Mouse (Mus musculus): ENCODE data around the gene Cabp2.
A peak's percentile ranks its signal among the peaks of the same experiment; 100 is the strongest.
"Not testable (repeated sequence)": the region's sequence is repeated elsewhere in the genome, so short reads cannot be mapped to it uniquely, and the experiment has no call there.

Gene Cabp2

DNA sequence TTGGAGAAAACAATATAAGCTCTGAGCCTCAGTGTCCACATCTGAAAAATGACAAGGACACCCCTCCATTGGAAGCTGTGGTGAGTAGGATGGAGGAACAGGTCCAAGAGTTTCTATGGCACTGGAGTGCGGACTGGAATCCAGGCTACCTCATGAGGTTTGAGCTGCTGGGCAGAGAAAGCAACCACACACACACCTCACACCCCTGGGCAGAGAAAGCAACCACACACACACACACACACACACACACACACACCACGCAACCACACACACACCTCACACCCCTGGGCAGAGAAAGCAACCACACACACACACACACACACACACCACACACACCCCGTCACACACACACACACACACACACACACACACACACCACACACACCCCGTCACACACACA lies 43.9 kb downstream of the Cabp2 start:
- not testable (repeated sequence) for DNase-seq (ENCODE audit: low read depth)

DNA sequence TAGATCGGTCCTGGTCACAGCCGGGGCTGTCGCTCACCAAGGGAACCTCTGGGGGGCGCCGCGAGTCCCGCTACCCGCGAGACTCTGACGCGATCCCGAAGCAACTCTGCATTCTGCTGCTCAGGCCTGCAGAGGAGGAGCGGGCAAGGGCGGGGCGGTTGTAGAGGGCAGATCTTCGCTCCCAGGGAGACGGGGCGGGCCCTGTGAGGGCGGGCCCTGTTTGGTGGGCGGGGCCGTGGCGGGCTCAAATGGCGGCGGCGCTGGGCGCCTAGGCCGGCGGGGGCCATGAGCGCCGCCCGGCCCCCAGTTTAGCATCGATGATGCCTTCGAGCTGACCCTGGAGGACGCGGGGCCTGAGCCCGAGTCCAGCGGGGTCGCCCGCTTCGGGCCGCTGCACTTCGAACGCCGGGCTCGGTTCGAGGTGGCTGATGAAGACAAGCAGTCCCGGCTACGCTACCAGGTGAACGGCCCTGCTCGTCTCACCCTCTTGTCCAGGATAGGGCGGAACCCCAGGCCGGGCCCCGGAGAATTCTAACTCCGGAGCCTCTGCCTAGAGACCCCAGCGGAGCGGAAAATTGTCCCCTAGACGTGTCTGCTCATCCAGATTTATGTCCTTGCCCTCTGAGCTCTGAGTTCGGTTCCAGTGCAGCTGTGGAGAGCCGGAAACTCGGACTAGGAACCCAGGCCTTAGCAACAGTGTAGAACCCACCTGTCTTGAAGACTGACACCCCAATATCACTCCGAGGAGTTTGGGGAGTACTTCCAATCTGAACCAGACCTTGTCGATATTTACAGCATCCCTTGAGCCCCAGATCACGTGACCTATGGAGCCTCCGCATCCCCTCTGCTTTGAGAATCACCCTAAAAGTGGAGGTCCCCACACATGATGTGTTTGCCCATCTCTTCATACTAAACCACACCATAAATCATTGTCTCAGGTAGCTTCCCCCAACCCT lies 44.6 kb downstream of the Cabp2 start, which contains the start of gene Aip:
Gene Aip (minus strand): TSS at position 118 of the 956 bp plus-strand sequence.
- DNase-seq (ENCODE audit: low read depth), result peak; percentile 94

DNA sequence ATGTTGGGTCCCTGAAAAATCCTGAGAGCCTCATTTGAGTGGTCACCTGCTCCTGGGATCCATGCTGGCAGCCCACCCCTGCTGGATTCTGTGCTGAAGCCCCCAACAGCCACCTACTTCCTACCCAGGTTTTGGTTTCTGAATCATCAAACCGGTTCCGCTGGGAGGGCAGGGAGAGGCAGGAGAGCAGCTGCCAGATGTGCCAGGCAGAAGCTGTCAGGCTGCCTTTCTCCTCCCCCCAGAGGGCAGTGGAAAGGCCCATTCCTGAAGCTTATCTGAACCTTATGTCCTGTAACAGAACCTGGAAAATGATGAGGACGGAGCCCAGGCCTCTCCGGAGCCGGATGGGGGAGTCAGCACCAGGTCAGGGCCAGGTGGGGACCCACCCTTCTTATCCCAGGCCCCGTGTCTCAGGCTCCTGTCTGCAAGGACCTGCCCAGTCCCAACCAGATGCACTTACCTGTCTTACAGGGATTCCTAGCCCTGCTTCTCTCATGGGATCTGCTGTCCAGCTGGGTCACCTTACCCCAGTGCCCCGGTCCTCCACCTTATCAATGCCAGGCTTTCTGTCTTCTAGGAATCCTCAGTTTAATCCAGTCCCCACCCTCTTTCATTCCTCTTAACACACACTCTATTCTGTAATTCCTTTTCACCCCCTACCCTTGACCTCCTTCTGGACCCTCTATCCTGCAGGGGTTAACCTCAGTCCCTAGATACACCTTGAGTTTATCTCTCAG lies 45.5 kb downstream of the Cabp2 start:
- DNase-seq (ENCODE audit: low read depth), result no peak

DNA sequence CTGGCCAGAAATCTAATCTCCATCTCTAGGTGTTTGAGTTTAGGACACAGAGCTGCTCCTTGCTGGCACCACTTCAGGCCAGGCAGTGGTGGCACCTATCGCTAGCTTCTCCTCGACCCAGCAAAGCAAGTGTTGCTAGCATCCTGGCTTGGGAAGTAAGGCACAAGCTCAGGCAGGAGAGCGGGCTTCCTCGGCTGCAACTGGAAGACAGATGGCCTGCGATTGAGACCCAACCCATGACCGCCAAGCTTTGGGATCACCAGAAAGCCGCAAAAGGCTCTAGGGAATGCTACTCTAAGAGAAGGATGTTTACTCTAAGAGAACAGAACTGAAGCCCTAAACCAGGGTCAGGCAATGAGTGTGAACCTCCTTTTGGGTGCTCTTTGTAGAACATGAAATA lies 48.1 kb downstream of the Cabp2 start:
- DNase-seq (ENCODE audit: low read depth), result no peak

DNA sequence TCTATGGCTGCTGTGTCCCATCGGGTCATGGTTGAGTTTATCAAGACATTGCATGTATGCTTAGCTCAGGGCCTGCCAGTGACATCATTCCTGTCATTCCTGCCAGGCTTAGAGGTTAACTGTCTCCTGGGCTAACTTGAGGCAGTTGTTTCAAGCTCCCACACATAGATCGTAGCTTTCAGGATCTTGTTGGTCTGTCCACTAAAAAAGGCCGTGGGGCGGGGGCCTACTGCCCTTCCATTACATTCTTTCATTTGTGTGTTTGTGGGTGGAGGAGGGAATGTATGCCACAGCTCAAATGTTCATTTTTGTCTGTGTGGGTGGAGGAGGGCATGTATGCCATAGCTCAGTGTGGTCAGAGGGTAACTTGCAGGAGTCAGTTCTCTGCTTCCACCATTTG lies 48.7 kb downstream of the Cabp2 start:
- DNase-seq (ENCODE audit: low read depth), result no peak

DNA sequence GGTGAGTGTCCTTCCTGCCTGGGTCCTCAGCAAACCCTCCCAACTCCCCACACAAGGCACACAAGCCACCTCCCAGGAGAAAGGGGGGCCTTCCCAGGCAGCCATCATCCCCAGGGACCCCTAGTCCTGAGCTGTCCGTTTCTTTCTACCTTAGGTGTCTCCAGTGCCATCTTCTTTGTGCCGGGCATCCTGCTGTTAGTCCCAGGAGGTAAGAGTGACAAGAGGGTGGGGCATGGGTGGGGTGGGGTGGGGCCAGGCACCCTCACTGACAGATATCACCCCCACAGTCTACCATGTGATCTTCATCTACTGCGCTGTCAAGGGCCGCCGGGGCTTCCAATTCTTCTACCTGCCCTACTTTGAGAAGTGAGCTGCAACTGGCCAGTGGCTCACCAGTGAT lies 49.7 kb downstream of the Cabp2 start:
- DNase-seq (ENCODE audit: low read depth), result no peak

DNA sequence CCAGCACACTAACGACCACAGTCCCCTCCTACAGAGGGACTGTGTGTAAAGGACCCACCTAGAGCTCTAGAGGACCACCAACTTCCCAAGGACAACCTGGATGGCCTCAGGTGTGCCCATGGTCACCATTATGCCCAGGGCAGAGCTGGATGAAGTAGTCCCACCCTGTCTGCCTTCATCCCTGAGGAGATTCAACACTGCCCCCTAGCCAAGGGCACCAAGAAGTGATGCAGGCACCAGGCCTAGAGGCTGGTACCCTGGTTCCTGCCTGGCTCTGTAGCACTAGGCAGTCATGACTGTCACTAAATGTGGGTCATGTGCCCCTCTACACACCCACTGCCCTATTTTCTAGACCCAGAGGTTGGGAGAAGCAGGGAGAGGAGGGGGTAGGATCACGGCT lies 50.4 kb downstream of the Cabp2 start:
- DNase-seq (ENCODE audit: low read depth), result no peak

DNA sequence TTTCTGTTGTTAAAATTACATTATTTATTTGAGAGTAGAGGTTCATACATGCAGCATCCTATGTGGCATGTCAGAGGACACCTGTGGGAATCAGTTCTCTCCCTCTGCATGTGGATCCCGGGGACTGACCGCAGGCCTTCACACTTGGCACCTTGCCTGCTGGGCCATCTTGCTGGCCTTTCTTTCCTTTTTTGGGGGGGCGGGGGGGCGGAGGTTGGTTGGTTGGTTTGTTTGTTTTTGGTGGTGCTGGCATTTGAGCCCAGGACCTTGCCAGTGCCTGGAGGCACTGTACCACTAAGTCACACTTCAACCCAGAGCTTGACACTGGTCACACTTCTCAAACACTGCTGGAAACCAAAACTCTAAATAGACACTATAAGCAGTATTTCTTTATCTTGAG lies 53.0 kb downstream of the Cabp2 start:
- no peak for DNase-seq (ENCODE audit: low read depth)

DNA sequence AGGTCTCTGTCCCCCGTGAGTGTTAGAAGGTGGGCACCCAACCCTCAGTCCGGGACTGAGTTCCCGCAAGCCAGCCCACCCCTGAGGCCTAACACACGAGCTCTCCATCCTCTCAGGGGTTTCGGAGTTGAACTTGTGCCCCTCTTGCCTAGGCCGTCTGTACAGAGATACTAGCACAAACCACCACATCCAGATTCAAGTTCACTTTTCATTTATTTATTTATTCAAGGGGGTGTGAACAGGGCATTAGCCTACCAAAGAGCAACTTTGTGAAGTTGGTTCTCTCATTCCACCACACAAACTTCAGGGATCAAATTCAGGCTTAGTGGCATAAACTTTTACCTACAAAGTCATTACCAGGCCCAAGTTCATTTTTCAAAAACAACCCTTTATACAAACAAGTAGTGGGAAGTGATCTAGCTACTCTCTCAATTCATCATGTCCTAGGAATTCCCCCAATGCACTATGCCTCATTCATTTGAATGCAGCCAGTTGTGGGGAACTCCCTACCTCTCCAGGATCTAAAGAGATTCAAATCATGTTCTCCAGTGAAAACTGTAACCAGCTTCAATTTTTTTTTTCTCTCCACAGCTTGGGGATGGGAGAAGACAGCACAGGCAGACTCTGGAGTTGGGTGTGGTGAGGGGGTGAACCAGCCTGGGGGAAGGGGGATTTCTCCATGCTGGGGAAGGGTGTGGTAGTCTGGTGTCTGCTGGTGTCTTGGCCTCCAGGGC lies 54.0 kb downstream of the Cabp2 start:
- DNase-seq (ENCODE audit: low read depth), result not testable (repeated sequence)

DNA sequence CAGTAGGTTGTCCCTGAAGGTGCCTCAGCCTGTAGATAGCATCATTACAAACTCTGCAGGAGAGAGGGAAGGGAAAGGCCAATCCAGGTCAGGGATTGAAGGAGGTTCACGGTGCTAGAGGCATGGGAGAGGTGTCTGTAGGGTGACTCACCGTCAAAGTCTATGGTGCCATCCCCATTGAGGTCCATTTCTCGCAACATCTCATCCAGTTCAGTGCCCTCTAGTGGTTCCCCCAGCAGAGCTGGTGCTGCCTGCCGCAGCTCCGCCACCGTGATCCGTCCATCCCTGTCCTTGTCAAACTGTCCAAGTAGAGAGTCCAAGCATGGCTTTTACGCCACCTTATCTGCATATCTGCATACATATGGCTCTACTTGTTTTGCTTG lies 54.6 kb downstream of the Cabp2 start:
- DNase-seq (ENCODE audit: low read depth), result not testable (repeated sequence)

DNA sequence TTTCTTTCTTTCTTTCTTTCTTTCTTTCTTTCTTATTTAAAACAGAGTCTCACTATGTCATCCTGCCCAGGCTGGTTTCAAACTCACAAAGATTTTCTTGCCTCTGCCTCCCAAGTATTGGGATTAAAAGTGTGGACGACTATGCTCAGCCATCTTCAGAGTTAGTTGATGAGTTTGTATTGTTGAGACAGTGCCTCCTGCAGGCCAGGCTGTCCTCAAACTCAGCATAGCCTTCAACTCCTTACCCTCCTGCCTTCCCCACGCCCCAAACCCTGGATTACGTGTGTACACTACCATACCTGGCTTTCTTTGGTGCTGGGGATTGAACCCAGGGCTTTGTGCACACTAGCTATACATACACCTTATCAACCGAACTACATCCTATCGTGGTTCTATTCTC lies 55.1 kb downstream of the Cabp2 start:
- DNase-seq (ENCODE audit: low read depth), result no peak
